Mouse (Mus musculus): Measurements from ENCODE around the gene Mettl21a. TPM values are rescaled to one million over a fixed set of nuclear protein-coding genes. Genes with fewer than 3 reads are reported as not detected.
"Not testable (repeated sequence)": the region's sequence is repeated elsewhere in the genome, so short reads cannot be mapped to it uniquely, and the experiment has no call there.

Mettl21a gene
- total and polyA plus RNA-seq, 3 experiments, result 12.1 to 37.3 (median 22.8) TPM

- Histone ChIP-seq H3K4me3 (ENCODE audit: low read depth, low read length) (no peak overlapping the region), H3K27me3 (ENCODE audit: insufficient read depth, low read length) (no peaks in the 10 kb centered on the region), H3K36me3 (replicated peaks) (peaks cover 82% of the 10 kb centered on the region), H3K4me1 (ENCODE audit: insufficient read depth, low read depth, low read length) (peaks cover 8% of the 10 kb centered on the region; the same call in 1 of the 2 replicates), H3K9me3 (replicated peaks) (no peaks in the 10 kb centered on the region)
- TF ChIP-seq TAL1 (conservative IDR thresholded peaks at IDR 0.05; ENCODE audit: low read depth, low read length), result no peak
- no peak for TF ChIP-seq GATA2 (IDR thresholded peaks at IDR 0.05; ENCODE audit: borderline replicate concordance, low read depth, low read length)
- TF ChIP-seq CTCF (IDR thresholded peaks at IDR 0.05; ENCODE audit: low read depth, low read length), result no peak
- no peak for TF ChIP-seq POLR2AphosphoS5 (IDR thresholded peaks at IDR 0.05; ENCODE audit: insufficient replicate concordance, low read depth, low read length)
- no peak for TF ChIP-seq GATA1 (IDR thresholded peaks at IDR 0.05; ENCODE audit: borderline replicate concordance, low read length)
- no peak for DNase-seq (ENCODE audit: low spot score)
- ATAC-seq (ENCODE audit: extremely low read depth, insufficient number of reproducible peaks, low FRiP score, poor library complexity, severe bottlenecking), result no peak
These were observed 13.7 kb downstream of the Mettl21a start for GRCm38 (mm10) chr1:64603381-64603780.

GRCm38 (mm10) chr1:64601242-64601842, 15.7 kb downstream of the Mettl21a start:
- TF ChIP-seq GATA2 (IDR thresholded peaks at IDR 0.05; ENCODE audit: borderline replicate concordance, low read depth, low read length) (no peak), TAL1 (conservative IDR thresholded peaks at IDR 0.05; ENCODE audit: low read depth, low read length) (no peak), CTCF (IDR thresholded peaks at IDR 0.05; ENCODE audit: low read depth, low read length) (no peak), POLR2AphosphoS5 (IDR thresholded peaks at IDR 0.05; ENCODE audit: insufficient replicate concordance, low read depth, low read length) (no peak), GATA1 (IDR thresholded peaks at IDR 0.05; ENCODE audit: borderline replicate concordance, low read length) (no peak)
- ATAC-seq (ENCODE audit: extremely low read depth, insufficient number of reproducible peaks, low FRiP score, poor library complexity, severe bottlenecking) (no peak), DNase-seq (ENCODE audit: low spot score) (no peak)
- Histone ChIP-seq H3K27me3 (ENCODE audit: insufficient read depth, low read length) (no peaks in the 10 kb centered on the region), H3K4me1 (ENCODE audit: insufficient read depth, low read depth, low read length) (peaks cover 3% of the 10 kb centered on the region; the same call in 1 of the 2 replicates), H3K36me3 (replicated peaks) (peaks cover 83% of the 10 kb centered on the region), H3K9me3 (replicated peaks) (no peaks in the 10 kb centered on the region), H3K4me3 (ENCODE audit: low read depth, low read length) (no peak overlapping the region)

- H3K9me3 ChIP-seq (replicated peaks), result no peaks in the 10 kb centered on the region
- DNase-seq (ENCODE audit: low spot score) (no peak), ATAC-seq (ENCODE audit: extremely low read depth, insufficient number of reproducible peaks, low FRiP score, poor library complexity, severe bottlenecking) (no peak)
- no peaks in the 10 kb centered on the region for H3K27me3 ChIP-seq (ENCODE audit: insufficient read depth, low read length)
- peaks cover under 1% of the 10 kb centered on the region; the same call in 1 of the 2 replicates for H3K4me1 ChIP-seq (ENCODE audit: insufficient read depth, low read depth, low read length)
- TF ChIP-seq CTCF (IDR thresholded peaks at IDR 0.05; ENCODE audit: low read depth, low read length) (no peak), GATA1 (IDR thresholded peaks at IDR 0.05; ENCODE audit: borderline replicate concordance, low read length) (no peak), GATA2 (IDR thresholded peaks at IDR 0.05; ENCODE audit: borderline replicate concordance, low read depth, low read length) (no peak), TAL1 (conservative IDR thresholded peaks at IDR 0.05; ENCODE audit: low read depth, low read length) (no peak), POLR2AphosphoS5 (IDR thresholded peaks at IDR 0.05; ENCODE audit: insufficient replicate concordance, low read depth, low read length) (no peak)
- no peak overlapping the region for H3K4me3 ChIP-seq (ENCODE audit: low read depth, low read length)
- peaks cover 82% of the 10 kb centered on the region for H3K36me3 ChIP-seq (replicated peaks)
These were observed 16.5 kb downstream of the Mettl21a start for GRCm38 (mm10) chr1:64600413-64601077.

GRCm38 (mm10) chr1:64598926-64599325, 18.1 kb downstream of the Mettl21a start:
- ATAC-seq (ENCODE audit: extremely low read depth, insufficient number of reproducible peaks, low FRiP score, poor library complexity, severe bottlenecking), result no peak
- Histone ChIP-seq H3K4me3 (ENCODE audit: low read depth, low read length) (no peak overlapping the region), H3K27me3 (ENCODE audit: insufficient read depth, low read length) (no peaks in the 10 kb centered on the region), H3K36me3 (replicated peaks) (peaks cover 71% of the 10 kb centered on the region), H3K4me1 (ENCODE audit: insufficient read depth, low read depth, low read length) (no peaks in the 10 kb centered on the region), H3K9me3 (replicated peaks) (no peaks in the 10 kb centered on the region)
- no peak for DNase-seq (ENCODE audit: low spot score)
- TF ChIP-seq TAL1 (conservative IDR thresholded peaks at IDR 0.05; ENCODE audit: low read depth, low read length) (no peak), POLR2AphosphoS5 (IDR thresholded peaks at IDR 0.05; ENCODE audit: insufficient replicate concordance, low read depth, low read length) (no peak), GATA2 (IDR thresholded peaks at IDR 0.05; ENCODE audit: borderline replicate concordance, low read depth, low read length) (no peak), CTCF (IDR thresholded peaks at IDR 0.05; ENCODE audit: low read depth, low read length) (no peak), GATA1 (IDR thresholded peaks at IDR 0.05; ENCODE audit: borderline replicate concordance, low read length) (no peak)

GRCm38 (mm10) chr1:64578801-64579200, 38.2 kb downstream of the Mettl21a start:
- H3K4me3 ChIP-seq (ENCODE audit: low read depth, low read length), result no peak overlapping the region
- ATAC-seq (ENCODE audit: extremely low read depth, insufficient number of reproducible peaks, low FRiP score, poor library complexity, severe bottlenecking), result no peak
- H3K27me3 ChIP-seq (ENCODE audit: insufficient read depth, low read length), result no peaks in the 10 kb centered on the region
- DNase-seq (ENCODE audit: low spot score), result no peak
- no peaks in the 10 kb centered on the region for H3K9me3 ChIP-seq (replicated peaks)
- no peak for TF ChIP-seq POLR2AphosphoS5 (IDR thresholded peaks at IDR 0.05; ENCODE audit: insufficient replicate concordance, low read depth, low read length)
- TF ChIP-seq TAL1 (conservative IDR thresholded peaks at IDR 0.05; ENCODE audit: low read depth, low read length), result no peak
- TF ChIP-seq CTCF (IDR thresholded peaks at IDR 0.05; ENCODE audit: low read depth, low read length), result no peak
- TF ChIP-seq GATA2 (IDR thresholded peaks at IDR 0.05; ENCODE audit: borderline replicate concordance, low read depth, low read length), result no peak
- TF ChIP-seq GATA1 (IDR thresholded peaks at IDR 0.05; ENCODE audit: borderline replicate concordance, low read length), result no peak
- peaks cover 10% of the 10 kb centered on the region; the same call in 1 of the 2 replicates for H3K4me1 ChIP-seq (ENCODE audit: insufficient read depth, low read depth, low read length)
- peaks cover 72% of the 10 kb centered on the region for H3K36me3 ChIP-seq (replicated peaks)

GRCm38 (mm10) chr1:64577911-64578310, 39.1 kb downstream of the Mettl21a start:
- not testable (repeated sequence) for DNase-seq (ENCODE audit: low spot score); H3K4me3 ChIP-seq (ENCODE audit: low read depth, low read length); H3K9me3 ChIP-seq (replicated peaks); H3K27me3 ChIP-seq (ENCODE audit: insufficient read depth, low read length); ATAC-seq (ENCODE audit: extremely low read depth, insufficient number of reproducible peaks, low FRiP score, poor library complexity, severe bottlenecking); H3K4me1 ChIP-seq (ENCODE audit: insufficient read depth, low read depth, low read length)
- H3K36me3 ChIP-seq (replicated peaks), result peaks cover 77% of the 10 kb centered on the region

All from G1E (cell line).